Mouse (Mus musculus) liver, embryonic 14.5 days (tissue): Measurements from ENCODE around the gene Med22.

Source experiments
- CTCF ChIP-seq: IDR thresholded peaks from 2 replicates; pipeline ENCODE4 v1.5.1; 2016; ENCODE audit warnings: antibody characterized with exemption, low read depth, control low read depth
- EP300 ChIP-seq: IDR thresholded peaks from 2 replicates; pipeline ENCODE4 v1.6.1; 2016; ENCODE audit warnings: antibody characterized with exemption, low read depth

- TF ChIP-seq CTCF (peak; percentile 92), EP300 (no peak)
These were observed 3.4 kb downstream of the Med22 start for GRCm38 (mm10) chr2:26907109-26907508.
